Comparison of ENCODE assay signal across 8 mouse cellular contexts in genomic region chr4:62780409-62780808, GRCm38 (mm10).
A peak's percentile ranks its signal among the peaks of the same experiment; 100 is the strongest.
DNase-seq lines count a peak whose midpoint lies in the region; ATAC-seq and TF ChIP-seq lines count a peak whose summit lies in the region.

No protein-coding gene starts in this region.

- peak overlapping the region; percentile 45 for H3K4me3 ChIP-seq in left cerebral cortex, adult 2 months

- intact Hi-C loops in left cerebral cortex, adult 2 months (cut with DNase I): loop anchor here (1.0 to 5.0 kb wide), 3 partner anchors 107 to 339 kb away; no protein-coding TSS in a partner anchor

- peak; percentile 90 for TF ChIP-seq CTCF in left cerebral cortex, adult 2 months (IDR thresholded peaks at IDR 0.05)

- peak; percentile 79 for ATAC-seq in megakaryocyte, adult 5-6 weeks (ENCODE audit: poor library complexity, severe bottlenecking)

- H3K27ac ChIP-seq in left cerebral cortex, adult 2 months: no peak overlapping the region

- peak; percentile 90 for DNase-seq in ZHBTc4 (ENCODE audit: low read depth, low spot score)
- DNase-seq in cerebellum, postnatal 36 days: peak; percentile 90 to 92
- DNase-seq in gastrocnemius, adult 8-10 months (ENCODE audit: low spot score in 2 of 2): peak; percentile 69 to 71
- DNase-seq in hindlimb bud, embryonic 11.5 days (ENCODE audit: extremely low spot score, low read depth, low spot score): peak; percentile 90
- peak; percentile 88 to 95 for DNase-seq in left cerebral cortex, adult 2 months (ENCODE audit: extremely low spot score in 1 of 2, low spot score in 2 of 2)
- DNase-seq in right cerebral cortex, adult 18-20 months: peak; percentile 89
- DNase-seq in urinary bladder, adult 2 months (ENCODE audit: low spot score): peak; percentile 65
